Mouse (Mus musculus) lung, embryonic 14.5 days (tissue): ENCODE data around the gene Plaur. TPM values are rescaled to one million over a fixed set of nuclear protein-coding genes. Genes with fewer than 3 reads are reported as not detected.

Experiments
- ATAC-seq: fragments of 200-750 bp; cut with Nextera tagmentation; 2 replicates; pipeline ENCODE4 v1.8.0; 2017; ENCODE audit warnings: mild to moderate bottlenecking, moderate TSS enrichment, moderate library complexity; ENCODE audit not compliant: insufficient read depth
- DNase-seq: peaks from one replicate; pipeline ENCODE4 v3.0.0-alpha.2; 2015
- H3K27ac ChIP-seq: fragments of 300-500 bp; sonication (generic); 2 replicates; pipeline ENCODE4 v1.5.1; 2014; ENCODE audit warnings: low read depth, mild to moderate bottlenecking, moderate library complexity
- H3K27me3 ChIP-seq: fragments of 300-500 bp; sonication (generic); 2 replicates; pipeline ENCODE4 v1.6.1; 2014; ENCODE audit warnings: low read length, control low read depth; ENCODE audit not compliant: insufficient read depth
- H3K36me3 ChIP-seq: fragments of 300-500 bp; sonication (generic); 2 replicates; pipeline ENCODE4 v1.6.1; 2014; ENCODE audit warnings: control low read depth; ENCODE audit not compliant: insufficient read depth
- H3K4me1 ChIP-seq: fragments of 300-500 bp; sonication (generic); 2 replicates; pipeline ENCODE4 v1.6.1; 2014; ENCODE audit warnings: antibody characterized with exemption, control low read depth; ENCODE audit not compliant: insufficient read depth
- H3K4me2 ChIP-seq: fragments of 300-500 bp; sonication (generic); 2 replicates; pipeline ENCODE4 v1.6.1; 2014; ENCODE audit warnings: mild to moderate bottlenecking
- H3K4me3 ChIP-seq: fragments of 300-500 bp; sonication (generic); 2 replicates; pipeline ENCODE4 v1.5.1; 2014; ENCODE audit warnings: low read depth, low read length
- H3K9ac ChIP-seq: fragments of 300-500 bp; sonication (generic); 2 replicates; pipeline ENCODE4 v1.6.1; 2014
- H3K9me3 ChIP-seq: fragments of 300-500 bp; sonication (generic); 2 replicates; pipeline ENCODE4 v1.6.1; 2016; ENCODE audit warnings: low read depth, low read length, control low read depth
- CTCF ChIP-seq: IDR thresholded peaks from 2 replicates; pipeline ENCODE4 v1.5.1; 2016; ENCODE audit warnings: antibody characterized with exemption, low read depth
- WGBS: fragments of 180-500 bp; shearing (Covaris S2); extraction: QIAGEN DNeasy Blood & Tissue Kit; methylation state at CpG from one replicate; pipeline ENCODE4 v1.1.7; 2014; 5-methylcytosine and 5-hydroxymethylcytosine counted together
- polyA plus RNA-seq: library from polyadenylated mRNA; unstranded; fragments of >200 nt; fragmentation: Nextera tagmentation; extraction: Ambion mirVana; gene quantifications from 2 replicates; pipeline ENCODE4 v1.2.1, GENCODE M21; 2014

Plaur gene
- polyA plus RNA-seq, 1 experiment from 2014 or later = 18.1 TPM

DNA sequence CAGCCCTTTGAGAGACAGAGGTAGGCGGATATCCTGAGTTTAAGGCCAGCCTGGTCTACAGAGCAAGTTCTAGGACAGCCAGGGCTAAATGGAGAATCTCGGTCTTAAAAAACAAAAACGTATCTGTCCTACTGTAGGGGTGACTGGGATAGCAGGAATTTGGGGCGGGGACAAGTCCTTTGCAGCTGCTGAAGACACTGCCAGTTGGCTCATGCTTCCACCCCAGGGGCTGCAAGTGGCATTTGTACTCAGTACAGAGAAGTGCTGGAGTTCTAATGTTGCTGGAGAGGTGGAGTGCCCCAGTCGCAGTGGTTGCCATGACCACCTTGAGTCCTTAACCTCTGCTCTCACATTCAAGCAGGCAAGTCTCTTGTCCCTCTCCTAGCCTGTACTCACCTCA, 60.5 kb downstream of the Plaur start:
- H3K27me3 ChIP-seq = no peaks in the 10 kb centered on the region
- DNase-seq (peak; percentile 21), ATAC-seq (peak; percentile 56; the same call in 1 of the 2 replicates)
- H3K36me3 ChIP-seq = no peaks in the 10 kb centered on the region
- no peak overlapping the region for H3K4me2 ChIP-seq
- no peaks in the 10 kb centered on the region for H3K9me3 ChIP-seq
- no peak overlapping the region for H3K4me3 ChIP-seq
- H3K9ac ChIP-seq = no peak overlapping the region; the same call in 1 of the 2 replicates
- TF ChIP-seq CTCF = no peak
- 50% methylated on average over 5 of the region's 5 CpGs for WGBS
- no peaks in the 10 kb centered on the region for H3K4me1 ChIP-seq
- H3K27ac ChIP-seq = no peak overlapping the region

GRCm38 (mm10) chr7:24523723-24524122, 61.4 kb downstream of the Plaur start:
- Histone ChIP-seq H3K27me3 (no peaks in the 10 kb centered on the region), H3K9ac (no peak overlapping the region), H3K9me3 (no peaks in the 10 kb centered on the region), H3K4me3 (no peak overlapping the region), H3K27ac (no peak overlapping the region), H3K4me2 (no peak overlapping the region), H3K4me1 (no peaks in the 10 kb centered on the region), H3K36me3 (no peaks in the 10 kb centered on the region)
- WGBS = 82% methylated on average over 6 of the region's 6 CpGs
- no peak for ATAC-seq
- TF ChIP-seq CTCF = no peak
- DNase-seq = no peak

DNA sequence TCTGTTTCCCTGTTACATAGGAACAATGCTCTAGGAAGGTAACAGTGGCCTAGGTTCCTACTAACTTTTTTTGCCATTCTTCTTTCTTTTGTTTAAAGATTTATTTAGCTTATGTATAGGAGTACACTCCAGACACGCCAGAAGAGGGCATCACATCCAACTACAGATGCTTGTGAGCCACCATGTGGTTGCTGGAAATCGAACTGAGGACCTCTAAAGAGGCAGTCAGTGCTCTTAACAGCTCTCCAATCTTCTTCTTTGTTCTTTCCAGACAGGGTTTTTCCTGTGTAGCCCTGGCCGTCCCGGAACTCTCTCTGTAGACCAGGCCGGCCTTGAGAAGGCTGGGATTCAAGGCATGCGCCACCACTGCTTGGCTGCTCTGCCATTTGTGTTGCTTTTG, 62.7 kb downstream of the Plaur start:
- ATAC-seq (no peak), DNase-seq (no peak)
- no peak overlapping the region for H3K4me2 ChIP-seq
- 73% methylated on average over 6 of the region's 6 CpGs for WGBS
- no peak overlapping the region for H3K9ac ChIP-seq
- 0 out of 2 replicates have a peak, but pooled peaks cover 2% of the 10 kb centered on the region for H3K4me1 ChIP-seq
- no peak overlapping the region for H3K4me3 ChIP-seq
- no peaks in the 10 kb centered on the region for H3K27me3 ChIP-seq
- TF ChIP-seq CTCF = no peak
- no peak overlapping the region for H3K27ac ChIP-seq
- H3K36me3 ChIP-seq = no peaks in the 10 kb centered on the region
- H3K9me3 ChIP-seq = no peaks in the 10 kb centered on the region

Other genes with a start within 250 kb of the Plaur start
- 4.3 and 4.8 TPM in 2 replicates for gene Zfp109, start 224.9 kb upstream of the Plaur start, polyA plus RNA-seq
- gene Zfp108, start 207.7 kb upstream of the Plaur start, polyA plus RNA-seq = 3.3 and 4.7 TPM in 2 replicates
- 8.4 and 8.6 TPM in 2 replicates for gene Zfp93, start 192.1 kb upstream of the Plaur start, polyA plus RNA-seq
- gene Zfp61, start 161.3 kb upstream of the Plaur start, polyA plus RNA-seq = 32.1 and 32.4 TPM in 2 replicates
- gene Zfp94, start 145.8 kb upstream of the Plaur start, polyA plus RNA-seq = 8.6 and 9.8 TPM in 2 replicates
- not detected in 2 replicates for gene Tescl, start 128.5 kb upstream of the Plaur start, polyA plus RNA-seq
- gene Lypd5, start 113.3 kb upstream of the Plaur start, polyA plus RNA-seq = not detected in 2 replicates
- 1.6 and 1.7 TPM in 2 replicates for gene Kcnn4, start 92.2 kb upstream of the Plaur start, polyA plus RNA-seq
- gene Smg9, start 62.9 kb upstream of the Plaur start, polyA plus RNA-seq = 21.5 and 24.5 TPM in 2 replicates
- 0.14 TPM in 1 of 2 replicates, not detected in the other for gene Irgc1, start 10.2 kb upstream of the Plaur start, polyA plus RNA-seq
- gene Cadm4, start 19.5 kb downstream of the Plaur start, polyA plus RNA-seq = 0.34 and 0.72 TPM in 2 replicates
- 36.2 and 37.7 TPM in 2 replicates for gene Zfp428, start 44.5 kb downstream of the Plaur start, polyA plus RNA-seq
- 0.32 and 0.47 TPM in 2 replicates for gene AC161166.1, start 50.0 kb downstream of the Plaur start, polyA plus RNA-seq
- gene Irgq, start 68.2 kb downstream of the Plaur start, polyA plus RNA-seq = 8.0 and 9.3 TPM in 2 replicates
- not detected in 2 replicates for gene Pinlyp, start 83.6 kb downstream of the Plaur start, polyA plus RNA-seq
- 96.6 and 121 TPM in 2 replicates for gene Xrcc1, start 83.8 kb downstream of the Plaur start, polyA plus RNA-seq
- gene Ethe1, start 125.1 kb downstream of the Plaur start, polyA plus RNA-seq = 26.5 and 26.7 TPM in 2 replicates
- 2.6 and 2.9 TPM in 2 replicates for gene Zfp575, start 125.2 kb downstream of the Plaur start, polyA plus RNA-seq
- 0.14 and 0.33 TPM in 2 replicates for gene Phldb3, start 148.3 kb downstream of the Plaur start, polyA plus RNA-seq
- 0.14 TPM in 1 of 2 replicates, not detected in the other for gene Lypd3, start 174.1 kb downstream of the Plaur start, polyA plus RNA-seq
- gene Tex101, start 214.2 kb downstream of the Plaur start, polyA plus RNA-seq = not detected in 2 replicates
- not detected in 2 replicates for gene BC049730, start 246.8 kb downstream of the Plaur start, polyA plus RNA-seq